Mouse (Mus musculus) heart, adult 2 months (tissue): ENCODE measurements around the gene Ap3d1. TPM values are rescaled to one million over a fixed set of nuclear protein-coding genes. Genes with fewer than 3 reads are reported as not detected.

Experiments
- DNase-seq, 2 experiments: peaks; one replicate each; pipeline ENCODE4 v3.0.0; 2021
- H3K27ac ChIP-seq: fragments of 200-600 bp; 2 replicates; pipeline ENCODE4 v1.8.1; 2022
- H3K27me3 ChIP-seq: fragments of 200-500 bp; 2 replicates; pipeline ENCODE4 v1.6.1; 2012; ENCODE audit warnings: mild to moderate bottlenecking, low read length, inconsistent platforms, mixed read lengths; ENCODE audit not compliant: control insufficient read depth, insufficient read depth
- H3K36me3 ChIP-seq: fragments of 200-500 bp; 2 replicates; pipeline ENCODE4 v1.6.1; 2012; ENCODE audit warnings: low read length, inconsistent platforms; ENCODE audit not compliant: control insufficient read depth, insufficient read depth
- H3K4me1 ChIP-seq: fragments of 200-500 bp; 2 replicates; pipeline ENCODE4 v1.6.1; 2011; ENCODE audit warnings: low read length; ENCODE audit not compliant: control insufficient read depth, insufficient read depth
- H3K4me3 ChIP-seq: fragments of 200-600 bp; 2 replicates; pipeline ENCODE4 v1.8.1; 2022
- H3K79me2 ChIP-seq: fragments of 200-500 bp; replicated peaks from 2 replicates; pipeline ENCODE4 v1.6.1; 2012; ENCODE audit warnings: mild to moderate bottlenecking, inconsistent platforms, low read length, moderate library complexity, mixed read lengths; ENCODE audit not compliant: control insufficient read depth, insufficient read depth
- H3K9ac ChIP-seq: fragments of 200-500 bp; 2 replicates; pipeline ENCODE4 v1.6.1; 2012; ENCODE audit warnings: low read depth, mild to moderate bottlenecking, control low read depth, inconsistent platforms, low read length, mixed read lengths
- CTCF ChIP-seq: fragments of 200-600 bp; IDR thresholded peaks from 2 replicates; pipeline ENCODE4 v1.8.1; 2022; ENCODE audit warnings: antibody characterized with exemption, mild to moderate bottlenecking, moderate library complexity
- EP300 ChIP-seq: fragments of 200-500 bp; IDR thresholded peaks from 2 replicates; pipeline ENCODE4 v1.6.1; 2011; ENCODE audit warnings: low read depth, low read length, control low read depth; ENCODE audit not compliant: insufficient read depth
- POLR2A ChIP-seq: fragments of 200-500 bp; IDR thresholded peaks from 2 replicates; pipeline ENCODE4 v1.6.1; 2011; ENCODE audit warnings: mild to moderate bottlenecking, low read depth, low read length, control low read depth; ENCODE audit not compliant: insufficient read depth
- WGBS: fragments of 180-500 bp; shearing (Covaris S2); methylation state at CpG from one replicate; pipeline ENCODE4 v1.1.7; 2018; 5-methylcytosine and 5-hydroxymethylcytosine counted together
- intact Hi-C: fragments of 180-260 bp; cut with DNase I; formaldehyde crosslinking; loops from one replicate; pipeline ENCODE4 v1.15.1; 2025
- polyA plus RNA-seq: library from polyadenylated mRNA; depleted of rRNA; stranded (reverse); fragments of >200 nt; gene quantifications from 2 replicates; pipeline ENCODE4 v1.2.3, GENCODE M21; 2012
- total RNA-seq, 2 experiments: library from RNA; stranded (reverse); gene quantifications; 2 replicates each; pipeline ENCODE4 v1.2.3; 2021

The Ap3d1 gene
- total and polyA plus RNA-seq, 3 experiments: 40.2 to 52.9 (median 42.6) TPM

DNA sequence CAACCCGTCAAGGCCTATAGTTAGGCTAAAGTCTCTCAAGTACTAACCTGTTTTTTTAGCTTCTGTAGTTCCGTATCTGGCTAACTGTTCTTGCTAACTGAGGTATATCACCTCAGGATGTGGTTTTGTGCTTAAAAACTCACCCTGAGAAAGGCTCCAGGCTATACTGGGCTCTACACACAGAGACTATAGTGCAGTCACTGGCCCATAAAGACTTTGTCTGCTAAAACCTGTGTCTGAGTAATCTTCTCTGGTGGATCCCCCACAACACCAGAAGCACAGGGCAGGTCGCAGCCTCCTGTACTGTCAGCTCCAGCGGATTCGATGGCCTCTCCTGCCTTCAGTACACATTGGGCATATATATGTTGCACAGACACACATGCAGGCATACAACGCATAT, 60.1 kb downstream of the Ap3d1 start:
- Histone ChIP-seq H3K27ac (no peak overlapping the region), H3K79me2 (no peaks in the 10 kb centered on the region), H3K36me3 (peaks cover 5% of the 10 kb centered on the region; the same call in 1 of the 2 replicates), H3K27me3 (no peaks in the 10 kb centered on the region), H3K4me1 (peaks cover 27% of the 10 kb centered on the region), H3K4me3 (no peak overlapping the region), H3K9ac (no peak overlapping the region)
- 94% methylated on average over 6 of the region's 6 CpGs for WGBS
- intact Hi-C loops: no loop called here
- TF ChIP-seq EP300 (no peak), POLR2A (no peak), CTCF (no peak)
- DNase-seq: no peak

DNA sequence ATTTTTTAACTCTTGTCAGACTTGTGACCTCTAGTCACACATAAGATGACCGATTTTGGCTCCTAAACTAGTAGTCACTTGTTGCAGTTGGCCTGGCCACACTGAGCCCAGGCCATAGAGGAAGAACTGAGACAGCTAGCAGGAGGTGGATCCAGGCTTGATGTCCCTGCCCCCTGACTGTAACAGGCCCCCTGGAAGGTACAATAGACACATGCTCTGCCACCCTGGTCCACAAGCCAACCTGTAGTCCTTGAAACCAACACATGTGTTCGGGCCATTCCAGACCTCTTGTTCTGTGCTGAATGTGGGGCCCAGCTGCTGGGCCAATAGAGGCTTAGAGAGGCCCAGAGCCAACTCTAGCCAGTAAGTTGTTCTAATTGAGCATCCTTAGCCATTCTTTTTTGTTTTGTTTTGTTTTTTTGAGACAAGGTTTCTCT, 61.8 kb downstream of the Ap3d1 start:
- DNase-seq: no peak

DNA sequence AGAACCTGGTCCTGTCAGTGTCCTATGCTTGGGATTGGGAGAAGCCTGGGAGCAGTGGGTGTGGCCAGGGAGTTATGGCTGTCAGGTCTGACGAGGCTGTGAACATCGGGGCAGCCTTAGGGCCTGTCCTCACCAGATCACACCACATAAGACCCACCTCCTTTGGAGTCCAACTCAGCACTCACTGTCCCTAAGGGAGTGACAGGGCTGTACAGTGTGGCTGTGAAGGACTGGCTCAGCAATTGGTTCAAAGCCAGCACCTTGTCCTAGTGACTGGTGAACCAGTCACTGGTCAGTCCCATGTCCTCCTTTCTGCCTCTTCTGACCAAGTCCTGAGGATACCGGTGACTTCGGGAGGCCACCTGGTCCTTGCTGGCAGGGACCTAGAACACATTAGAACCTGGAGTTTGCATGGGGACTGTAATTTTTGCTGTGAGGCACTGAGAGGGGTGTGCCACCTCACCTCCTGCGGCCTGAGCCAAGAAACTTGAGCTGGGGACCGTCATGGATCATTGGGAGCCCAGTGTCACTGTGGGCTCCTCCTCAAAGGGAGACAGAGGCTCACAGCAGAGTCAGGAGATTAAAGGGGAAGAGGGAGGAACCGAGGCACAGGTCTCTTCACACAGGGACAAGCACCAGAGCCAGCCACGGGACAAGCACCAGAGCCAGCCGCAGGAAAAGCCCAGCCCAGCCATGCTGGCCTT, 62.4 kb downstream of the Ap3d1 start:
- intact Hi-C loops: loop anchor here (2.0 kb wide), 1 partner anchor 19 kb away; no protein-coding TSS in a partner anchor
- H3K9ac ChIP-seq: 0 out of 2 replicates have a peak overlapping the region, but pooled peaks have one; percentile 4
- 33% methylated on average over 9 of the region's 9 CpGs for WGBS

More for the DNA sequence above, 61.8 kb downstream of the Ap3d1 start:
- H3K27ac ChIP-seq: peak overlapping the region; percentile 99
- H3K4me1 ChIP-seq: peaks cover 27% of the 10 kb centered on the region
- H3K27me3 ChIP-seq: no peaks in the 10 kb centered on the region
- no peak overlapping the region for H3K9ac ChIP-seq
- intact Hi-C loops: loop anchor here (2.0 kb wide), 1 partner anchor 19 kb away; no protein-coding TSS in a partner anchor
- H3K4me3 ChIP-seq: no peak overlapping the region
- H3K36me3 ChIP-seq: peaks cover 5% of the 10 kb centered on the region; the same call in 1 of the 2 replicates
- WGBS: 52% methylated on average over 2 of the region's 2 CpGs
- no peaks in the 10 kb centered on the region; the same call in 1 of the 2 replicates for H3K79me2 ChIP-seq
- TF ChIP-seq CTCF (no peak), EP300 (no peak), POLR2A (no peak)

DNA sequence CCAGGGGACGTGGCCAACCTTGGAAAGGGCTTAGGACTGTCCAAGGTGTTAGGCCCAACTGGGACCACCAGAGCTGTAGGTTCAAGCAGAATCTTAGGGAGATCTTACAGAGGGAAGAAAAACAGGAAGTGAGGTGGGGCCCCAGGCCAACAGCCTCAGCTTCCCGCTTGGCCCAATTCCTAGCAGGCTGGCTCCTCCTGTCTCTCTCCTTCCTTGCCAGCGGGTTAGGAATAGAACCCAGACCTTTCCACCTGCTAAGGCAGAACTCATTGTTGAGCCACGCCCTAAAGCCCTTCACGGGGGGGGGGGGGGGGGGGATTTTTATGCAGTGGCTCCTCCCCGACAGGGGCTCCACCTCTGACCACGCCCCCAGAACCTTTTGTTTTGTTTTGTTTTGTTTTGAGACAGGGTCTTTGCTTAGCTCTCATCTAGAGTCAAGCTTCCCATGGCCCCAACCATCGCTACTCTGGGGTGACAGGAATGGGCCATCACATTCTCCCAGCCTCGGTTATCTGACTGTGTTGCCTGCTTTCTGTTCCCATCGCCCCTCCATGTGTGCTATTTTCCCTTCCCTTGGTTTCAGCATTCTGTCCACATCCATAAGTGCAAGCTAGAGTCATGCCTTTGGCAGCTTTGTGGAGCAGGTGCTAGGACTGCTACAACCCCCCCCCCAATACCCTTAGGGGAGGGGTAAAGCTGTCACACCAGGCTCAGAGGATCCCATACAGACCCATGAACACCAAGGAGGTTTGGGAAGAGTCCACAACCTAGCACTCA, 63.3 kb downstream of the Ap3d1 start:
- DNase-seq: peak in 1 of 2 experiments; percentile 44
- TF ChIP-seq EP300: 0 out of 2 replicates have a peak, but pooled peaks have one; percentile 15
- no peak for TF ChIP-seq CTCF
- TF ChIP-seq POLR2A: no peak
- H3K79me2 ChIP-seq: peaks cover 1% of the 10 kb centered on the region
- intact Hi-C loops: no loop called here
- peaks cover 31% of the 10 kb centered on the region for H3K4me1 ChIP-seq
- H3K27ac ChIP-seq: peak overlapping the region; percentile 99
- peaks cover 5% of the 10 kb centered on the region; the same call in 1 of the 2 replicates for H3K36me3 ChIP-seq
- peak overlapping the region; percentile 13; the same call in 1 of the 2 replicates for H3K9ac ChIP-seq
- WGBS: 25% methylated on average over 9 of the region's 10 CpGs
- no peak overlapping the region for H3K4me3 ChIP-seq
- H3K27me3 ChIP-seq: no peaks in the 10 kb centered on the region

More for the DNA sequence above, 62.4 kb downstream of the Ap3d1 start:
- Histone ChIP-seq H3K4me3 (no peak overlapping the region), H3K79me2 (no peaks in the 10 kb centered on the region; the same call in 1 of the 2 replicates), H3K4me1 (peaks cover 27% of the 10 kb centered on the region), H3K36me3 (peaks cover 5% of the 10 kb centered on the region; the same call in 1 of the 2 replicates), H3K27ac (peak overlapping the region; percentile 99), H3K27me3 (no peaks in the 10 kb centered on the region)
- no peak for TF ChIP-seq CTCF
- no peak for TF ChIP-seq EP300
- TF ChIP-seq POLR2A: no peak
- peak in 1 of 2 experiments; percentile 47 for DNase-seq

DNA sequence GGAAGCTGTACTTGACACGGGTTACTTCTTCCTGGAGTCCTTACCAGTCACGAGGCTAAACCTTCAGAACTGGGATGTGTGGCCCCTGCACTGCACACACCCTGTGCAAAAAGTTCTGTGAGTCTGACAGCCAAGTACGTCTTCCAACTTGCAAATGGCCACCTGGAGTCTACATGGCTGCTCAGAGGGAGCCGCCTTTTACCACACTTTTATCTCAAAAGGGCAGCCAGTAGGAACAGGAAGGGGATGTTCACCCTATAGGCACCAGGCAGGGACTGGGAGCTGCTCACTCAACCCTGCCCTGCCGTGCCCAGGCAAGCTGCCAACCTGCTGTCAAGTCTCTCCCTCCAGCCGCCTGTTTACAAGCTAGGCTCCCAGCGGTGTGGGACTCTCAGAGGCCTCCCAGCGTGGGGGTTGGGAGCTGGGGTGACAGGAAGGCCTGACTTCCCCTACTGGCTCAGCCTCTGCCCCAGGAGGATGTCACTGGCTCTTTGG, 64.1 kb downstream of the Ap3d1 start, which contains the start of gene Mknk2:
Mknk2 (minus strand) TSS at position 171 of the 495 bp plus-strand sequence.
- Histone ChIP-seq H3K27me3 (no peaks in the 10 kb centered on the region), H3K36me3 (peaks cover 8% of the 10 kb centered on the region), H3K79me2 (peaks cover 3% of the 10 kb centered on the region), H3K27ac (peak within 1 kb of the TSS; percentile 99), H3K9ac (peak within 1 kb of the TSS; percentile 79), H3K4me1 (peaks cover 37% of the 10 kb centered on the region), H3K4me3 (peak within 1 kb of the TSS; percentile 60)
- peak; percentile 91 to 96 for DNase-seq
- TF ChIP-seq POLR2A: peak; percentile 68
- TF ChIP-seq CTCF: 0 out of 2 replicates have a peak, but pooled peaks have one; percentile 9
- TF ChIP-seq EP300: peak; percentile 95
- intact Hi-C loops: no loop called here
- under 1% methylated on average over 8 of the region's 8 CpGs for WGBS
